Mouse (Mus musculus) thymus, postnatal 25 days (tissue): Measurements from ENCODE around the gene Retreg1.

Experiments
- DNase-seq: peaks from one replicate; pipeline ENCODE4 v3.0.0; 2022

The Retreg1 gene

GRCm38 (mm10) chr15:25923916-25924315, 80.9 kb downstream of the Retreg1 start:
- DNase-seq: no peak

- DNase-seq: no peak
Observed at GRCm38 (mm10) chr15:25926171-25926570, 83.2 kb downstream of the Retreg1 start.

- no peak for DNase-seq
Observed at GRCm38 (mm10) chr15:25927106-25927505, 84.1 kb downstream of the Retreg1 start.

- no peak for DNase-seq
Observed at GRCm38 (mm10) chr15:25928001-25928400, 85.0 kb downstream of the Retreg1 start.

GRCm38 (mm10) chr15:25928831-25929230, 85.9 kb downstream of the Retreg1 start:
- no peak for DNase-seq

- no peak for DNase-seq
Observed at GRCm38 (mm10) chr15:25929518-25929917, 86.5 kb downstream of the Retreg1 start.

GRCm38 (mm10) chr15:25929936-25930335, 87.0 kb downstream of the Retreg1 start:
- DNase-seq: no peak

GRCm38 (mm10) chr15:25930657-25931056, 87.7 kb downstream of the Retreg1 start:
- no peak for DNase-seq

- no peak for DNase-seq
Observed at GRCm38 (mm10) chr15:25932497-25932896, 89.5 kb downstream of the Retreg1 start.

GRCm38 (mm10) chr15:25932937-25933684, 90.1 kb downstream of the Retreg1 start:
- DNase-seq: no peak

- no peak for DNase-seq
Observed at GRCm38 (mm10) chr15:25933685-25934108, 90.7 kb downstream of the Retreg1 start.

- no peak for DNase-seq
Observed at GRCm38 (mm10) chr15:25934411-25934810, 91.4 kb downstream of the Retreg1 start.

- DNase-seq: no peak
Observed at GRCm38 (mm10) chr15:25938496-25938895, 95.5 kb downstream of the Retreg1 start.

- DNase-seq: no peak
Observed at GRCm38 (mm10) chr15:25940397-25941377, 97.7 kb downstream of the Retreg1 start.

GRCm38 (mm10) chr15:25941514-25941913, 98.5 kb downstream of the Retreg1 start:
- DNase-seq: no peak

- no peak for DNase-seq
Observed at GRCm38 (mm10) chr15:25942415-25942814, 99.4 kb downstream of the Retreg1 start.

GRCm38 (mm10) chr15:25943386-25944137, 100.6 kb downstream of the Retreg1 start:
- DNase-seq: no peak

- no peak for DNase-seq
Observed at GRCm38 (mm10) chr15:25945224-25945623, 102.2 kb downstream of the Retreg1 start.

GRCm38 (mm10) chr15:25946482-25946881, 103.5 kb downstream of the Retreg1 start:
- no peak for DNase-seq

GRCm38 (mm10) chr15:25947383-25947782, 104.4 kb downstream of the Retreg1 start:
- no peak for DNase-seq

GRCm38 (mm10) chr15:25948257-25949223, 105.6 kb downstream of the Retreg1 start:
- DNase-seq: no peak

GRCm38 (mm10) chr15:25949696-25950095, 106.7 kb downstream of the Retreg1 start:
- DNase-seq: no peak
